Mouse (Mus musculus) kidney, embryonic 14.5 days (tissue): ENCODE data around the gene Fcgr4. TPM values are rescaled to one million over a fixed set of nuclear protein-coding genes. Genes with fewer than 3 reads are reported as not detected.
"Not testable (repeated sequence)": the region's sequence is repeated elsewhere in the genome, so short reads cannot be mapped to it uniquely, and the experiment has no call there.

Experiments used
- ATAC-seq: fragments of 200-750 bp; cut with Nextera tagmentation; 2 replicates; pipeline ENCODE4 v1.8.0; 2017; ENCODE audit warnings: moderate number of reproducible peaks, mild to moderate bottlenecking, moderate TSS enrichment, moderate library complexity; ENCODE audit not compliant: low FRiP score, low TSS enrichment
- H3K27ac ChIP-seq: fragments of 300-500 bp; sonication (generic); 2 replicates; pipeline ENCODE4 v1.5.1; 2014; ENCODE audit warnings: low read depth, mild to moderate bottlenecking, low read length, moderate library complexity, mixed read lengths
- H3K27me3 ChIP-seq: fragments of 300-500 bp; sonication (generic); 2 replicates; pipeline ENCODE4 v1.6.1; 2014; ENCODE audit warnings: mild to moderate bottlenecking, low read length; ENCODE audit not compliant: control insufficient read depth, insufficient read depth
- H3K36me3 ChIP-seq: fragments of 300-500 bp; sonication (generic); 2 replicates; pipeline ENCODE4 v1.6.1; 2014; ENCODE audit warnings: low read length, mixed read lengths; ENCODE audit not compliant: control insufficient read depth, insufficient read depth
- H3K4me1 ChIP-seq: fragments of 300-500 bp; sonication (generic); 2 replicates; pipeline ENCODE4 v1.6.1; 2014; ENCODE audit warnings: low read length, mixed read lengths; ENCODE audit not compliant: control insufficient read depth, insufficient read depth
- H3K4me2 ChIP-seq: fragments of 300-500 bp; sonication (generic); replicated peaks from 2 replicates; pipeline ENCODE4 v1.6.1; 2014; ENCODE audit warnings: low read depth, mild to moderate bottlenecking, low read length
- H3K4me3 ChIP-seq: fragments of 300-500 bp; sonication (generic); 2 replicates; pipeline ENCODE4 v1.5.1; 2014; ENCODE audit warnings: mild to moderate bottlenecking, low read length
- H3K9ac ChIP-seq: fragments of 300-500 bp; sonication (generic); 2 replicates; pipeline ENCODE4 v1.6.1; 2014; ENCODE audit warnings: low read depth, mild to moderate bottlenecking, low read length, moderate library complexity
- H3K9me3 ChIP-seq: fragments of 300-500 bp; sonication (generic); 2 replicates; pipeline ENCODE4 v1.6.1; 2016; ENCODE audit warnings: low read length; ENCODE audit not compliant: control insufficient read depth
- WGBS: fragments of 180-500 bp; shearing (Covaris S2); extraction: QIAGEN DNeasy Blood & Tissue Kit; methylation state at CpG from one replicate; pipeline ENCODE4 v1.1.7; 2014; 5-methylcytosine and 5-hydroxymethylcytosine counted together
- microRNA-seq: library from miRNA; unstranded; fragments of <30 nt; microRNA quantifications from one replicate; pipeline ENCODE4, GENCODE M21; 2016
- polyA plus RNA-seq: library from polyadenylated mRNA; unstranded; fragments of >200 nt; fragmentation: Nextera tagmentation; extraction: Ambion mirVana; gene quantifications from 2 replicates; pipeline ENCODE4 v1.2.1, GENCODE M21; 2014

Fcgr4 gene
- polyA plus RNA-seq, 1 experiment from 2014 or later = 1.0 TPM

- not testable (repeated sequence) for H3K4me2 ChIP-seq, H3K4me3 ChIP-seq, H3K27me3 ChIP-seq, H3K4me1 ChIP-seq, H3K9ac ChIP-seq, H3K9me3 ChIP-seq, H3K27ac ChIP-seq, ATAC-seq, H3K36me3 ChIP-seq
- 42% methylated on average over 5 of the region's 5 CpGs for WGBS
Measured at GRCm38 (mm10) chr1:171077192-171077591, 58.5 kb downstream of the Fcgr4 start.

GRCm38 (mm10) chr1:171077955-171078354 is 59.2 kb downstream of the Fcgr4 start:
- not testable (repeated sequence) for H3K9me3 ChIP-seq, H3K36me3 ChIP-seq, H3K4me1 ChIP-seq, H3K27ac ChIP-seq, H3K9ac ChIP-seq, H3K27me3 ChIP-seq
- Histone ChIP-seq H3K4me3 (peak overlapping the region; percentile 19; the same call in 1 of the 2 replicates), H3K4me2 (peak overlapping the region; percentile 34; the same call in 1 of the 2 replicates)
- peak; percentile 11 for ATAC-seq
- under 1% methylated on average over 17 of the region's 27 CpGs for WGBS

- not testable (repeated sequence) for H3K27ac ChIP-seq, H3K9me3 ChIP-seq, H3K36me3 ChIP-seq, ATAC-seq, H3K4me1 ChIP-seq, H3K4me2 ChIP-seq, H3K27me3 ChIP-seq, H3K9ac ChIP-seq, H3K4me3 ChIP-seq
- WGBS = 21% methylated on average over 11 of the region's 12 CpGs
Measured at GRCm38 (mm10) chr1:171078419-171078818, 59.7 kb downstream of the Fcgr4 start.

GRCm38 (mm10) chr1:171079345-171079744 is 60.6 kb downstream of the Fcgr4 start:
- H3K4me1 ChIP-seq, H3K27ac ChIP-seq, H3K4me3 ChIP-seq, H3K27me3 ChIP-seq, H3K4me2 ChIP-seq, H3K36me3 ChIP-seq, H3K9me3 ChIP-seq, H3K9ac ChIP-seq: not testable (repeated sequence)
- peak; percentile 51 for ATAC-seq
- WGBS = 0% methylated on average over 1 of the region's 35 CpGs

Small RNA genes within 50 kb of the gene (microRNA-seq; reads per million reads assigned to microRNA genes)
- gene Gm27552 = not detected
- gene Mir6546 = 2.9 reads per million, percentile 11 among the genes with 10 or more reads in this experiment

Other genes starting within 250 kb of the Fcgr4 start
- gene Atf6, start 151.1 kb upstream of the Fcgr4 start, polyA plus RNA-seq = 6.7 and 11.6 TPM in 2 replicates
- gene Gm26620, start 133.9 kb upstream of the Fcgr4 start, polyA plus RNA-seq = 0.69 TPM in 1 of 2 replicates, not detected in the other
- 36.9 and 41.7 TPM in 2 replicates for gene Dusp12, start 133.4 kb upstream of the Fcgr4 start, polyA plus RNA-seq
- not detected in 2 replicates for gene Fcrlb, start 106.0 kb upstream of the Fcgr4 start, polyA plus RNA-seq
- not detected in 2 replicates for gene Fcrla, start 91.3 kb upstream of the Fcgr4 start, polyA plus RNA-seq
- gene Fcgr2b, start 42.4 kb upstream of the Fcgr4 start, polyA plus RNA-seq = 1.3 and 1.4 TPM in 2 replicates
- 7.0 and 7.9 TPM in 2 replicates for gene Fcgr3, start 46.0 kb downstream of the Fcgr4 start, polyA plus RNA-seq
- gene Cfap126, start 95.0 kb downstream of the Fcgr4 start, polyA plus RNA-seq = 2.9 and 3.8 TPM in 2 replicates
- 291 and 322 TPM in 2 replicates for gene Sdhc, start 131.7 kb downstream of the Fcgr4 start, polyA plus RNA-seq
- 0.24 TPM in 1 of 2 replicates, not detected in the other for gene Mpz, start 131.8 kb downstream of the Fcgr4 start, polyA plus RNA-seq
- 2.1 and 2.6 TPM in 2 replicates for gene Pcp4l1, start 177.3 kb downstream of the Fcgr4 start, polyA plus RNA-seq
- gene Nr1i3, start 195.1 kb downstream of the Fcgr4 start, polyA plus RNA-seq = 0.24 and 0.27 TPM in 2 replicates
- 31.3 and 36.4 TPM in 2 replicates for gene Tomm40l, start 203.6 kb downstream of the Fcgr4 start, polyA plus RNA-seq
- 3.5 and 5.7 TPM in 2 replicates for gene Apoa2, start 206.1 kb downstream of the Fcgr4 start, polyA plus RNA-seq
- gene Fcer1g, start 215.4 kb downstream of the Fcgr4 start, polyA plus RNA-seq = 30.7 and 32.1 TPM in 2 replicates
- gene Adamts4, start 231.5 kb downstream of the Fcgr4 start, polyA plus RNA-seq = 4.1 and 6.9 TPM in 2 replicates
- 229 and 293 TPM in 2 replicates for gene Ndufs2, start 232.5 kb downstream of the Fcgr4 start, polyA plus RNA-seq